Mouse (Mus musculus): ENCODE data around the gene Ccl22.

Ccl22 gene

GRCm38 (mm10) chr8:94745476-94746184 lies at the start of gene Ccl22:
TSS of gene Ccl22 (plus strand) at chr8:94745590.
- no peak for DNase-seq (ENCODE audit: low read depth in 2 of 2, low spot score in 2 of 2)

GRCm38 (mm10) chr8:94695994-94696384 lies 49.4 kb upstream of the Ccl22 start, which contains the start of gene Pllp:
TSS of gene Pllp (minus strand) at chr8:94696278.
- DNase-seq (ENCODE audit: low read depth in 2 of 2, low spot score in 2 of 2) = peak in 1 of 2 experiments; percentile 14

GRCm38 (mm10) chr8:94696566-94696965 lies 48.8 kb upstream of the Ccl22 start:
- DNase-seq (ENCODE audit: low read depth in 2 of 2, low spot score in 2 of 2) = no peak

- DNase-seq (ENCODE audit: low read depth in 2 of 2, low spot score in 2 of 2) = no peak
Measured at GRCm38 (mm10) chr8:94697956-94698355, 47.4 kb upstream of the Ccl22 start.

DNA sequence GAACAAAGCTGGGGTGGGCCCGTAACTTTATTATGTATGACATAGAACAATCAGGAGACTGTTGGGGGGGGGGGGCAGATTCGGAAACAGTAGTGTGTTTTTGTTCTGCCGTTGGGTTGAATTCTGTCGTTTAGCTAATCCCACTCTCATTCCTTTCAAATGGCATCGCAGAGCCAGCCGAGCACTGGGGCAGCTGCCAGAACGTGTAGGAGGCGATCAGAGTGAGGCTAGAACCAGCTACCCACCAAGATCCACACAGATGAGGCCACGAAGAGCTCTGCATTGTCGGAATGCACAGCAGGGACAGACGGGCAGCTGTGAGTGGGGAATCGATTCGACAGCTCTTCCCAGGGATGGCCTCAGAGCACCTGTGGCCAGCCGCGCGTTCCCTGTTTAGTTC lies 46.0 kb upstream of the Ccl22 start:
- no peak for DNase-seq (ENCODE audit: low read depth in 2 of 2, low spot score in 2 of 2)

GRCm38 (mm10) chr8:94700421-94700935 lies 44.9 kb upstream of the Ccl22 start:
- no peak for DNase-seq (ENCODE audit: low read depth in 2 of 2, low spot score in 2 of 2)

DNA sequence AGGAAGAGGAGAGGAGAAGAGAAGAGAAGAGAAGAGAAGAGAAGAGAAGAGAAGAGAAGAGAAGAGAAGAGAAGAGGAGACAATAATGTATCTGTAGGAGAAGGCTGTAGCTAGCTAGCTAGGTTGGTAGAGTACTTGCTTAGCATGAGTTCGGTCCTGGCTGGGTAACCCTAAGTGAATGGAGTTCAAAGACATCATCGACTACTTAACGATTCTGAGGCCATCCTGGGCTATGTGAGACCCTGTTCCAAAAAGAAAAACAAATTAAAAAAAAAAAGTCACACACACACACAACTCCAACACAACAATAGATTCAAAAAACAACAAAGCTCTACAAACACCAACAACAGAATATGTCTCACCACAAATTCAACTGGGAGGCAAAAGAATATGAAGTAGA lies 43.2 kb upstream of the Ccl22 start:
- DNase-seq (ENCODE audit: low read depth in 2 of 2, low spot score in 2 of 2) = no peak

- peak; percentile 72 to 77 for DNase-seq (ENCODE audit: low read depth in 2 of 2, low spot score in 2 of 2)
Measured at GRCm38 (mm10) chr8:94702844-94703813, 42.3 kb upstream of the Ccl22 start.

GRCm38 (mm10) chr8:94703972-94704668 lies 41.3 kb upstream of the Ccl22 start:
- DNase-seq (ENCODE audit: low read depth in 2 of 2, low spot score in 2 of 2) = peak; percentile 99

DNA sequence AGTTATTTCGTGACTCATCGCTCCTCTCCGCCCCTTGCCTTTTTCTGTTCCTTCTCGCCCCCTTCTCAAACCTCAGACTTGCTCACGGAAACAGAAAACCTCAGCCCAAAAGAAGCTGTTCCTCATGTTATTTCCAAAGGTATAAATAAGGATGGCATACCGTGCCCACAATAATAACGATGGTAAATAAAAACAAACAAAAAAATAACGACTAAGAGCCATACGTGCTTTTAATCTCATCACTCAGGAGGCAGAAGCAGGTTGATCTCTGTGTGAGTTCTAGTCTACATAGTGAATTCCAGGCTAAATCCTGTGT lies 40.8 kb upstream of the Ccl22 start:
- DNase-seq (ENCODE audit: low read depth in 2 of 2, low spot score in 2 of 2) = no peak

DNA sequence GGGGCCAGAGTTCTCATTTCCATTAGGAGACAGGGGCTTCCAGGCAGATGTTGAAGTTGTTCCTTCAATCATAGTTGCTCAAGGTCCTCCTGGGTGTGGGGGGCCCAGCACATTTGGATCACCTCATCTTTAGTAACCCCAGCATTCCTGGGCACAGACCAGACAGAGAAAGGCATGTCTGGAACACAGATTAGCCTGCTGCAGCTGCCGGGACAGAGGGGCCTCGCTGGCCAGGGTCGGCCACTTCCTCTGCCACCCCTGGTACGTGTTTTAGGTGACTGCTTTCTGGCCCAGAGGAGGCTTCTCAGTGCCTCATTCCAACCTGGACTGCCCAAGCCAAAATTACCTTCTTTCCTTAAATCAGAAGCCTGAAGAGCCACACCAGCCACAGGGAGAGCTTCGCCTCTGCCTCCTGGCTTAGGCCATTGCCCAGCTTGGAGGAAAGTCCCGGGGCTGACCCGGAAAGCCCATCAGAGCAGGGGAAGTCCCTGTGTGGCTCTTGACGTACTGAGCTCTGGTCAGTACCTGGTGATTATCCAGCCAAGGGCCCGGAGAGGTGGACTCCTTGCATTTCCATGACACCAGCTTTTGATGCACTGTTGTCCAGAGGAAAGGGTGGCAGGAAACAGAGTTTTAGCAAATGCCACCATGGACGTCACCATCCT lies 39.7 kb upstream of the Ccl22 start:
- no peak for DNase-seq (ENCODE audit: low read depth in 2 of 2, low spot score in 2 of 2)

DNA sequence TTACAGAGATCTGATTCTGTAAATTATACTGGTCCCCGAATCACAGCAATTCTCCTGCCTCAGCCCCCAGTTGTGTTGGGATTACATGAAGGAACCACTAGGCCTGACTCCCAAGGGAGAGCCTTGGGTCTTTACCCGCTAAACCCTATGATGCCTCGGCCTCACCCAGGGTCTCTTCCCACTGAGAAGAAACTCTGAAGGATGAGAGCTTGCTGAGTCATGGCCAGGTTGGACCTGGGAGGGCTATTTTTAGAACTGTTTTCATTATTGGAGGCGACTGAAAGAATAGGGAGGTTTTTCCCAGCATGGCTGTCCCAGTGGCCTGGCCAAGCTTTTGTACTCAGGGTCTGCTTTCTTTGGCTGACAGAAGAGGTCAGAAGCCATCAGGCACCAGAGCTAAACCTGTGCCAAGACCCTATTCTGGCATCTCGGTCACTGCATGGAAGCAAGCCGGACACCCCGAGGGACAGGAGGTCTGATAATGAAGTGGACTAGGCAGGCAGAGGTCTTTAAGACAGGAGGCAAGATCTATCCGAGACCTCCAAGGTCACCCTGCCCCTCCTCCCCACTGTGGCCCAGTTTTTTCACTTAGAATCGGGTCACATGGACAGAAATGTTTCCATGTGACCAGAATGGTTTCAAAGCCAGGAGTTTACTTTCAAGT lies 38.5 kb upstream of the Ccl22 start:
- no peak for DNase-seq (ENCODE audit: low read depth in 2 of 2, low spot score in 2 of 2)

GRCm38 (mm10) chr8:94710336-94710735 lies 35.1 kb upstream of the Ccl22 start:
- no peak for DNase-seq (ENCODE audit: low read depth in 2 of 2, low spot score in 2 of 2)

- no peak for DNase-seq (ENCODE audit: low read depth in 2 of 2, low spot score in 2 of 2)
Measured at GRCm38 (mm10) chr8:94711160-94711718, 34.2 kb upstream of the Ccl22 start.

GRCm38 (mm10) chr8:94714556-94714955 lies 30.8 kb upstream of the Ccl22 start:
- DNase-seq (ENCODE audit: low read depth in 2 of 2, low spot score in 2 of 2) = no peak

DNA sequence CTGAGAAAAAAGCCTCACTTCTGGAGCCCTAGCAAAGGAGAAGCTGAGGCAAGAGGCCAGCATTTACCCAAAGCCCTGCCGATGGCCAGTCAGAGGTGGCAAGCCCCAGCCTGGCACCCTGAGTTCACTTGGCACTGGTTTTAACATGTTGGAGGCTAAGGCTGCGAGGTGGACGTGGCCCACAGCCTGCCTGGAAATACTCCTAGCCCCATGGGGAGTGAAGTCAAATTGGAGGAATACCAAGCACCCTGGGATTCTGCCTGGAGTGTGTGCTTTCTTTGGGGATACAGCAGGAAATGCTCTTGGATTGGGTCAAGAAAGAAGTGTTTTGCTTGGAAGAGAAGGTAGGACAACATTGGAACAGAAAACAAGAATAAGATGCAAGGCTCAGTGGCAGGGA lies 29.5 kb upstream of the Ccl22 start:
- no peak for DNase-seq (ENCODE audit: low read depth in 2 of 2, low spot score in 2 of 2)

DNA sequence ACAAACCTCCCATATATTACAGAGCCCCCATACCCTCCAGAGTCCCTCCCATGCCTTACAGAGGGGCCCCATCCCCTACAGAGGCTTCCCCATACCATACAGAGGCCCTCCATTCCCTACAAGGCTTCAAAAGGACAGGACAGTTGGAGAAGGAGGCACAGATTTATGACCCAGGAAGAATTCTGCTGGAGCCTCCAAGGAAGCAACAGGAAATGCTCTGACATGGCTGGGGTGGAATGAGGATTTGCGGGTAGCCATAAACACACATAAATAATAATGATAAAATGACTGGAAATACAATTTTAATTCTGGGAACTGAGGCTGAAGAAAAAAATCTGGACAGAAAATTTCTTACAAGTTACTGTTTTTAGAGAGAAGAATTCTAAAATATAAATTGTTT lies 28.5 kb upstream of the Ccl22 start:
- no peak for DNase-seq (ENCODE audit: low read depth in 2 of 2, low spot score in 2 of 2)

GRCm38 (mm10) chr8:94725998-94726397 lies 19.4 kb upstream of the Ccl22 start:
- no peak for DNase-seq (ENCODE audit: low read depth in 2 of 2, low spot score in 2 of 2)

GRCm38 (mm10) chr8:94729301-94729700 lies 16.1 kb upstream of the Ccl22 start:
- no peak for DNase-seq (ENCODE audit: low read depth in 2 of 2, low spot score in 2 of 2)

- no peak for DNase-seq (ENCODE audit: low read depth in 2 of 2, low spot score in 2 of 2)
Measured at GRCm38 (mm10) chr8:94733821-94734465, 11.4 kb upstream of the Ccl22 start.

Data from CD8-positive naive resting alpha-beta T cell, adult 2 months (primary cell).